Mouse (Mus musculus): ENCODE results near the gene Nosip. TPM values are rescaled to one million over a fixed set of nuclear protein-coding genes. Genes with fewer than 3 reads are reported as not detected.
A peak's percentile ranks its signal among the peaks of the same experiment; 100 is the strongest.
"Not testable (repeated sequence)": the region's sequence is repeated elsewhere in the genome, so short reads cannot be mapped to it uniquely, and the experiment has no call there.

Nosip gene
- polyA plus RNA-seq, 1 experiment = 115 TPM

GRCm38 (mm10) chr7:45095367-45095766 lies 33.1 kb downstream of the Nosip start:
- no peak overlapping the region for H3K4me3 ChIP-seq (ENCODE audit: control insufficient read depth, low read depth, low read length)
- H3K4me1 ChIP-seq (ENCODE audit: control insufficient read depth, insufficient read depth, low read length) = peaks cover 19% of the 10 kb centered on the region
- no peaks in the 10 kb centered on the region for H3K36me3 ChIP-seq (ENCODE audit: control insufficient read depth, insufficient read depth, low read length)
- no peak overlapping the region for H3K27ac ChIP-seq (ENCODE audit: control insufficient read depth, insufficient read depth, low read depth, low read length)
- no peaks in the 10 kb centered on the region; the same call in 1 of the 2 replicates for H3K27me3 ChIP-seq (ENCODE audit: control insufficient read depth, insufficient read depth, low read length)
- no peak for TF ChIP-seq POLR2A (IDR thresholded peaks at IDR 0.05; ENCODE audit: control insufficient read depth, low read depth, low read length)
- TF ChIP-seq CTCF (IDR thresholded peaks at IDR 0.05; ENCODE audit: control insufficient read depth, insufficient read depth, insufficient replicate concordance, low read depth, low read length) = no peak

- H3K4me3 ChIP-seq (ENCODE audit: control insufficient read depth, low read depth, low read length); H3K27ac ChIP-seq (ENCODE audit: control insufficient read depth, insufficient read depth, low read depth, low read length); H3K27me3 ChIP-seq (ENCODE audit: control insufficient read depth, insufficient read depth, low read length); H3K36me3 ChIP-seq (ENCODE audit: control insufficient read depth, insufficient read depth, low read length): not testable (repeated sequence)
- peaks cover 15% of the 10 kb centered on the region for H3K4me1 ChIP-seq (ENCODE audit: control insufficient read depth, insufficient read depth, low read length)
These were observed 33.7 kb downstream of the Nosip start for GRCm38 (mm10) chr7:45095965-45096364.

- TF ChIP-seq POLR2A (IDR thresholded peaks at IDR 0.05; ENCODE audit: control insufficient read depth, low read depth, low read length) (no peak), CTCF (IDR thresholded peaks at IDR 0.05; ENCODE audit: control insufficient read depth, insufficient read depth, insufficient replicate concordance, low read depth, low read length) (no peak)
- H3K4me1 ChIP-seq (ENCODE audit: control insufficient read depth, insufficient read depth, low read length) = peaks cover 4% of the 10 kb centered on the region
- H3K27me3 ChIP-seq (ENCODE audit: control insufficient read depth, insufficient read depth, low read length) = no peaks in the 10 kb centered on the region
- no peak overlapping the region for H3K27ac ChIP-seq (ENCODE audit: control insufficient read depth, insufficient read depth, low read depth, low read length)
- no peak overlapping the region for H3K4me3 ChIP-seq (ENCODE audit: control insufficient read depth, low read depth, low read length)
- no peaks in the 10 kb centered on the region for H3K36me3 ChIP-seq (ENCODE audit: control insufficient read depth, insufficient read depth, low read length)
These were observed 35.2 kb downstream of the Nosip start for GRCm38 (mm10) chr7:45097479-45097878.

GRCm38 (mm10) chr7:45098541-45099240 lies 36.5 kb downstream of the Nosip start:
- Histone ChIP-seq H3K4me1 (ENCODE audit: control insufficient read depth, insufficient read depth, low read length) (no peaks in the 10 kb centered on the region), H3K27ac (ENCODE audit: control insufficient read depth, insufficient read depth, low read depth, low read length) (no peak overlapping the region), H3K27me3 (ENCODE audit: control insufficient read depth, insufficient read depth, low read length) (no peaks in the 10 kb centered on the region), H3K36me3 (ENCODE audit: control insufficient read depth, insufficient read depth, low read length) (no peaks in the 10 kb centered on the region), H3K4me3 (ENCODE audit: control insufficient read depth, low read depth, low read length) (no peak overlapping the region)
- TF ChIP-seq CTCF (IDR thresholded peaks at IDR 0.05; ENCODE audit: control insufficient read depth, insufficient read depth, insufficient replicate concordance, low read depth, low read length) = peak; percentile 48; the same call in 1 of the 2 replicates
- no peak for TF ChIP-seq POLR2A (IDR thresholded peaks at IDR 0.05; ENCODE audit: control insufficient read depth, low read depth, low read length)

GRCm38 (mm10) chr7:45100046-45100445 lies 37.8 kb downstream of the Nosip start:
- H3K36me3 ChIP-seq (ENCODE audit: control insufficient read depth, insufficient read depth, low read length) = no peaks in the 10 kb centered on the region
- TF ChIP-seq CTCF (IDR thresholded peaks at IDR 0.05; ENCODE audit: control insufficient read depth, insufficient read depth, insufficient replicate concordance, low read depth, low read length) (no peak), POLR2A (IDR thresholded peaks at IDR 0.05; ENCODE audit: control insufficient read depth, low read depth, low read length) (no peak)
- H3K27ac ChIP-seq (ENCODE audit: control insufficient read depth, insufficient read depth, low read depth, low read length) = no peak overlapping the region
- no peaks in the 10 kb centered on the region for H3K27me3 ChIP-seq (ENCODE audit: control insufficient read depth, insufficient read depth, low read length)
- no peaks in the 10 kb centered on the region for H3K4me1 ChIP-seq (ENCODE audit: control insufficient read depth, insufficient read depth, low read length)
- no peak overlapping the region for H3K4me3 ChIP-seq (ENCODE audit: control insufficient read depth, low read depth, low read length)

- no peaks in the 10 kb centered on the region for H3K27me3 ChIP-seq (ENCODE audit: control insufficient read depth, insufficient read depth, low read length)
- no peaks in the 10 kb centered on the region for H3K4me1 ChIP-seq (ENCODE audit: control insufficient read depth, insufficient read depth, low read length)
- no peak overlapping the region for H3K4me3 ChIP-seq (ENCODE audit: control insufficient read depth, low read depth, low read length)
- H3K27ac ChIP-seq (ENCODE audit: control insufficient read depth, insufficient read depth, low read depth, low read length) = no peak overlapping the region
- no peaks in the 10 kb centered on the region for H3K36me3 ChIP-seq (ENCODE audit: control insufficient read depth, insufficient read depth, low read length)
- no peak for TF ChIP-seq POLR2A (IDR thresholded peaks at IDR 0.05; ENCODE audit: control insufficient read depth, low read depth, low read length)
- TF ChIP-seq CTCF (IDR thresholded peaks at IDR 0.05; ENCODE audit: control insufficient read depth, insufficient read depth, insufficient replicate concordance, low read depth, low read length) = no peak
These were observed 40.2 kb downstream of the Nosip start for GRCm38 (mm10) chr7:45102441-45102840.

- peak overlapping the region; percentile 70 for H3K4me3 ChIP-seq (ENCODE audit: control insufficient read depth, low read depth, low read length)
- no peaks in the 10 kb centered on the region for H3K4me1 ChIP-seq (ENCODE audit: control insufficient read depth, insufficient read depth, low read length)
- H3K27me3 ChIP-seq (ENCODE audit: control insufficient read depth, insufficient read depth, low read length) = no peaks in the 10 kb centered on the region
- peak overlapping the region; percentile 84 for H3K27ac ChIP-seq (ENCODE audit: control insufficient read depth, insufficient read depth, low read depth, low read length)
- TF ChIP-seq POLR2A (IDR thresholded peaks at IDR 0.05; ENCODE audit: control insufficient read depth, low read depth, low read length) (no peak), CTCF (IDR thresholded peaks at IDR 0.05; ENCODE audit: control insufficient read depth, insufficient read depth, insufficient replicate concordance, low read depth, low read length) (no peak)
- H3K36me3 ChIP-seq (ENCODE audit: control insufficient read depth, insufficient read depth, low read length) = no peaks in the 10 kb centered on the region
These were observed 40.8 kb downstream of the Nosip start for GRCm38 (mm10) chr7:45102940-45103585.
